ENCODE assay signal across 8 mouse cellular contexts in the genomic region with DNA sequence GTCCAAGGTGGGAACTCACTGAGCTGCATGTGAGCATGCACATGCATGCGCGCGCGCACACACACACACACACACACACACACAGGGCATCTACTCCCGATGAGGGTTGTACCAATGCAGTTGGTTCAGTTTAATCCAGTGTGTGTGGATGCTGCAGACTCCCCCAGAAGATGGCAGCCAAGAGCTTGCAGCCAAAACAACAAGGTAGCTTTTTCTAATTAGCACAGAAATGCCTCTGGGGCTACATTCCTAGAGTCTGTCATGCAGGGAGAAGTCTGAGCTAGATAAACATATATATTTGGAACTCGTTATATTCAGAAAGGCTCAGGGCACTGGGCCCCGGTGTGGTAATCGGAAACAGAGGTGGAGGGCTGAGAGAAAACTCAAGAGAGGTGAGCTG.
DNase-seq lines count a peak whose midpoint lies in the region; ATAC-seq lines count a peak whose summit lies in the region.

No protein-coding gene starts in this region.

- peaks cover 8% of the 10 kb centered on the region for H3K4me1 ChIP-seq in kidney, embryonic 16.5 days (ENCODE audit: insufficient read depth, low read length)
- H3K4me1 ChIP-seq in limb, embryonic 13.5 days = peaks cover 38% of the 10 kb centered on the region

- DNase-seq in CD4-positive, CD25-positive, alpha-beta regulatory T cell, adult 2 months (ENCODE audit: low read depth, low spot score) = peak; percentile 11
- DNase-seq in cerebellum, postnatal 10 days = peak; percentile 78 to 79
- peak; percentile 52 to 81 for DNase-seq in frontal cortex, adult 2 months (ENCODE audit: extremely low spot score in 1 of 2, low spot score in 1 of 2)
- DNase-seq in neural tube, embryonic 10.5 days (ENCODE audit: extremely low spot score, low spot score) = peak; percentile 26
- no peak for DNase-seq in spleen, postnatal 14 days (ENCODE audit: low spot score in 2 of 2)

- peak overlapping the region; percentile 50 for H3K27ac ChIP-seq in kidney, embryonic 16.5 days (ENCODE audit: low read length)
- peak overlapping the region; percentile 69 for H3K27ac ChIP-seq in limb, embryonic 13.5 days

- no peak for ATAC-seq in CD4-positive, CD25-positive, alpha-beta regulatory T cell, adult 4 months
- peak; percentile 89 for ATAC-seq in kidney, embryonic 16.5 days (ENCODE audit: low FRiP score, low TSS enrichment)
- peak; percentile 42; the same call in 1 of the 2 replicates for ATAC-seq in limb, embryonic 13.5 days (ENCODE audit: low FRiP score, low read depth)

- no peaks in the 10 kb centered on the region for H3K27me3 ChIP-seq in kidney, embryonic 16.5 days (ENCODE audit: insufficient read depth, low read length)
- H3K27me3 ChIP-seq in limb, embryonic 13.5 days = no peaks in the 10 kb centered on the region

- H3K36me3 ChIP-seq in kidney, embryonic 16.5 days (ENCODE audit: insufficient read depth, low read length) = no peaks in the 10 kb centered on the region
- no peaks in the 10 kb centered on the region for H3K36me3 ChIP-seq in limb, embryonic 13.5 days

- H3K4me2 ChIP-seq in kidney, embryonic 16.5 days (replicated peaks; ENCODE audit: low read depth, low read length) = no peak overlapping the region
- H3K4me2 ChIP-seq in limb, embryonic 13.5 days (replicated peaks) = no peak overlapping the region

- 34% methylated on average over 8 of the region's 8 CpGs for WGBS in kidney, embryonic 16.5 days
- WGBS in limb, embryonic 13.5 days = 46% methylated on average over 8 of the region's 8 CpGs

- no peak overlapping the region for H3K9ac ChIP-seq in kidney, embryonic 16.5 days (replicated peaks; ENCODE audit: low read length)
- H3K9ac ChIP-seq in limb, embryonic 13.5 days = no peak overlapping the region

- no peak overlapping the region for H3K4me3 ChIP-seq in kidney, embryonic 16.5 days (ENCODE audit: low read length)
- no peak overlapping the region for H3K4me3 ChIP-seq in limb, embryonic 13.5 days

- H3K9me3 ChIP-seq in kidney, embryonic 16.5 days (ENCODE audit: low read length) = no peaks in the 10 kb centered on the region
- H3K9me3 ChIP-seq in limb, embryonic 13.5 days = no peaks in the 10 kb centered on the region

Comparison
In these comparisons a context has a peak if more than half of its experiments do, and no peak if none do; other contexts are left out.
1. DNase-seq: peak in CD4-positive, CD25-positive, alpha-beta regulatory T cell, adult 2 months (single experiment), cerebellum, postnatal 10 days (2 of 2), frontal cortex, adult 2 months (2 of 2) and neural tube, embryonic 10.5 days (single experiment); none in spleen, postnatal 14 days (0 of 2).